Mouse (Mus musculus): ENCODE data around the gene Kif5a. TPM values are rescaled to one million over a fixed set of nuclear protein-coding genes. Genes with fewer than 3 reads are reported as not detected.
A peak's percentile ranks its signal among the peaks of the same experiment; 100 is the strongest.

The Kif5a gene
- polyA plus RNA-seq, 1 experiment from 2014 or later: 1.3 TPM

- no peak for ATAC-seq (ENCODE audit: borderline replicate concordance, extremely low read depth, low FRiP score, low TSS enrichment)
These were observed 31.9 kb upstream of the Kif5a start for GRCm38 (mm10) chr10:127294895-127295510.

GRCm38 (mm10) chr10:127293590-127294113 lies 30.5 kb upstream of the Kif5a start:
- 78% methylated on average over 3 of the region's 3 CpGs for WGBS
- no peaks in the 10 kb centered on the region for H3K9me3 ChIP-seq
- no peak overlapping the region for H3K4me3 ChIP-seq
- H3K36me3 ChIP-seq: peaks cover 48% of the 10 kb centered on the region
- H3K27ac ChIP-seq: no peak overlapping the region
- no peak overlapping the region for H3K9ac ChIP-seq
- H3K4me2 ChIP-seq: no peak overlapping the region
- no peak for ATAC-seq (ENCODE audit: borderline replicate concordance, extremely low read depth, low FRiP score, low TSS enrichment)
- H3K27me3 ChIP-seq: no peaks in the 10 kb centered on the region
- H3K4me1 ChIP-seq: peaks cover 27% of the 10 kb centered on the region

More at GRCm38 (mm10) chr10:127294895-127295510, 31.9 kb upstream of the Kif5a start:
- no peak overlapping the region for H3K27ac ChIP-seq
- H3K9me3 ChIP-seq: no peaks in the 10 kb centered on the region
- no peaks in the 10 kb centered on the region for H3K27me3 ChIP-seq
- WGBS: 91% methylated on average over 10 of the region's 10 CpGs
- no peak overlapping the region for H3K9ac ChIP-seq
- H3K4me3 ChIP-seq: no peak overlapping the region
- peaks cover 19% of the 10 kb centered on the region for H3K4me1 ChIP-seq
- H3K4me2 ChIP-seq: no peak overlapping the region
- H3K36me3 ChIP-seq: peaks cover 59% of the 10 kb centered on the region

DNA sequence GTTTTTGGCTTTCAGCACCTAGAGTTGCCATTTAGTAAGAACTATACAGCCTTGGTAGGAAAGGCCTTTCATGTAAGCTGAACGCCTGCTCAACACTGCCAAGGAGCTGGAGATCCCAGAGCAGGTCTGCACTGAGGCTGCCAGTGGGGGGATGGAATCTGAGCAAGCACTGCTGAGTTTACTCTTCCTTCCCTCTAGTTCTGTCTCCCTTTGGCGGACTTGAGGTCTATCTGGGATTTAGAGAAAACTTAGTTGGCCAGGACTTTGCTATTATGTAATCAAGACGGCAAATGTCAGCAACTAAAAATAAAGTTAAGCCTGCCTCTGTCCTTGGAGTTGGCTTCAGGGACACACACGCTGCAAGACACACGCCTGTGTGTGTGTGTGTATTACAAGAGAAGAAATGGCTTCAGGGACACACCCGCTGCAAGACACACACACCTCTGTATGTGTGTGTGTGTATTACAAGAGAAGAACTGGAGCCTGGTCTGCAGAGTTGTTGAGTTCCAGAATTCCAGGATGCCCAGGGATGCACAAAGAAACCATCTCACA lies 29.9 kb upstream of the Kif5a start:
- Histone ChIP-seq H3K4me1 (peaks cover 27% of the 10 kb centered on the region), H3K4me2 (no peak overlapping the region), H3K27ac (no peak overlapping the region), H3K9me3 (no peaks in the 10 kb centered on the region), H3K9ac (no peak overlapping the region), H3K27me3 (no peaks in the 10 kb centered on the region), H3K4me3 (no peak overlapping the region), H3K36me3 (peaks cover 47% of the 10 kb centered on the region)
- WGBS: 64% methylated on average over 6 of the region's 6 CpGs
- ATAC-seq (ENCODE audit: borderline replicate concordance, extremely low read depth, low FRiP score, low TSS enrichment): no peak

DNA sequence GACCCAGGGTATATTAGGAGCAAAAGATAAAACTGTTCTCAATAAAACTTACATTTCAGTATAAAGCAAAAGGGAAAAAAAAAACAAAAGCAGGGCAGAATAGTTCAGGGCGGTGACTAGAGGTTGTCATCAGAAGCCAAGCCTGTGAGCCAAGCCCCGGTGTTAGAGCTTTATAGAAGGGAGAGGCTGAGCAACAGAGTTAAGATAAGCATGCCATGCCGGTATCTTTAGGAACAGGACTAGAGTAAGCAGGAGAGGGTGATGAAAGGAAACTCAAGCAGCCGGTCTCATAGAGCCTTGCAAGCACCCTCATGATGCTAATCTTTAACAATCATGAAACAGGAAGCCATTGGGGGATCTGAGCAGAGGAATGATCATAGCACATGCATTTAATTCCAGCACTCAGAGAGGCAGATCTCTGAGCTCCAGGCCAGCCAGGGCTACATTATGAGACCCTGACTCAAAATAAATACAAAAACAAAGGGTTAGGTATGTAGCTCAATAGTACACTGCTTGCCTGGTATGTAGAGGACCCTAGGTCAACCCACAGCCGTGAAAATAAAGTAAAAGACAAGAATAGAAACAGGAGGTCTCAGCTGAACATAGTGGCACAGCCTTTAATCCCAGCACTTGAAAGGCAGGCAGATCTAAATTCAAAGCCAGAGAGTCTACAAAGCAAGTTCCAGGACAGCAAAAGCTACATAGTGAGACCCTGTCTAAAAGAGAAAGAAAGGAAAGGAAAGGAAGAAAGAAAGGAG lies 28.9 kb upstream of the Kif5a start:
- WGBS: 19% methylated on average over 5 of the region's 5 CpGs
- H3K27ac ChIP-seq: no peak overlapping the region

GRCm38 (mm10) chr10:127290930-127291880 lies 28.1 kb upstream of the Kif5a start:
- H3K27me3 ChIP-seq: no peaks in the 10 kb centered on the region
- H3K4me3 ChIP-seq: peak overlapping the region; percentile 76
- ATAC-seq (ENCODE audit: borderline replicate concordance, extremely low read depth, low FRiP score, low TSS enrichment): peak; percentile 36
- H3K9me3 ChIP-seq: no peaks in the 10 kb centered on the region
- peak overlapping the region; percentile 59 for H3K9ac ChIP-seq
- 3% methylated on average over 19 of the region's 19 CpGs for WGBS
- H3K4me1 ChIP-seq: peaks cover 45% of the 10 kb centered on the region
- H3K4me2 ChIP-seq: peak overlapping the region; percentile 77
- peaks cover 44% of the 10 kb centered on the region for H3K36me3 ChIP-seq
- peak overlapping the region; percentile 100 for H3K27ac ChIP-seq

More for the DNA sequence above, 28.9 kb upstream of the Kif5a start:
- H3K4me2 ChIP-seq: peak overlapping the region; percentile 77
- H3K27me3 ChIP-seq: no peaks in the 10 kb centered on the region
- H3K9me3 ChIP-seq: no peaks in the 10 kb centered on the region
- peak overlapping the region; percentile 76 for H3K4me3 ChIP-seq
- peak overlapping the region; percentile 59 for H3K9ac ChIP-seq
- no peak for ATAC-seq (ENCODE audit: borderline replicate concordance, extremely low read depth, low FRiP score, low TSS enrichment)
- H3K4me1 ChIP-seq: peaks cover 36% of the 10 kb centered on the region
- peaks cover 41% of the 10 kb centered on the region for H3K36me3 ChIP-seq

DNA sequence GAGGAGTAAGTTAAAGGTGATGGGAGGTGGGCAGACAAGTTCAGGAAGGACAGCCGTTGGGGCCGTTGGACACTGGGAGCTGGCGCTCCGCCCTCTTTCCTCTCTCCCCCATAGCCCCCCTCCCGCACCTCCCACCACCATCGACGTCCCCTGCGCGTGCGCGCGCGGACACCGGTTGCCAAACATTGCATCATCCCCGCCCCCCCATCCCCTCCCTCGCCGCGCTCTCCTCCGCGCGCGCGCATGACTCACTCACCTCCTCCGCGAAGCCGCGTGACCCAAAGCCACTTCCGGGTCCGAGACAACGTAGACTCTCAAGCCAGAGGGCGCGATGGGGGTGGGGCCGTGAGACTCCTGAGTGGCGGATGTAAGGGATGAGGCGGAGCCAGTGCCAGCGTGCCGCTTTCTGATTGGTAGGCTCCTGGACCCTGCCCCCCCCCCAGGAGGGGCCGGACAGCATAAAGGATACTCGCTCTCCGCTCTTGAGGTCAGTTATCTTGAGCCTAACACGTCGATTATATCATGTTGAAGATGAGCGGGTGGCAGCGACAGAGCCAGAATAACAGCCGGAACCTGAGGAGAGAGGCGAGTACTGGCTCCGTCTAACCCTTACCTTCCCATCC lies 27.3 kb upstream of the Kif5a start:
- H3K4me1 ChIP-seq: peaks cover 49% of the 10 kb centered on the region
- WGBS: under 1% methylated on average over 31 of the region's 47 CpGs

DNA sequence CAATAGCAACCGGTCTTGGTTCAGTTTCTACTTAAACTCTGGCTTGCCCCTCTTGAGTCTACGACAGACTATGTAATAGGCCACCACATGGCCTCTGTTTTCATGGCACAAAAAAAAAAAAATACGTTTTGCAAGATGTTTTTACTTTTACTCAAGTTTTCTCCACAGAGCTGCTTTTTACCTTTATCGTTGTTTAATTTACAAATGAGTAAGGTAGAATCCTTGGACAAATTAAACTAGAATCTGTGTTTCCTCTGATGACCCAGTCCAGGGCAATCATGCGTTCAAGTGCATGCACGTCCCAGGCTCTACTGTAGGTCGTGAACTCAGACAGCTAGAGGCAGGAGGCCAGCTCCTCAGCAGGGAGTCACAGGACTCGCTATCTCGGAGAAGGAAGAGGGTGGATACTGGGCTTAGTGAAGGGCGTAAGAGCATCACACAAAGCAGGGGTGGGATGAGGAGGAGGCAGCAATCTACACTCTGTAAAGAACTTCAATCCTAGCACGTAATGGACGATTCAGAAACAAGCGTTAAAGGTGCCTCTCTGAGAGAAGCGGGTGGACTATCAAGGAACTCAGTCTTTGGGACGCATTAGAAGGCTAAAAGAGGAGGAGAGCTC lies 26.5 kb upstream of the Kif5a start:
- Histone ChIP-seq H3K27ac (peak overlapping the region; percentile 100), H3K4me1 (peaks cover 49% of the 10 kb centered on the region), H3K4me2 (peak overlapping the region; percentile 77), H3K4me3 (peak overlapping the region; percentile 76), H3K36me3 (peaks cover 42% of the 10 kb centered on the region), H3K27me3 (no peaks in the 10 kb centered on the region), H3K9me3 (no peaks in the 10 kb centered on the region), H3K9ac (peak overlapping the region; percentile 80)
- 1% methylated on average over 15 of the region's 15 CpGs for WGBS
- peak; percentile 6; the same call in 1 of the 2 replicates for ATAC-seq (ENCODE audit: borderline replicate concordance, extremely low read depth, low FRiP score, low TSS enrichment)

More for the DNA sequence above, 27.3 kb upstream of the Kif5a start:
- Histone ChIP-seq H3K27ac (peak overlapping the region; percentile 100), H3K4me3 (peak overlapping the region; percentile 76), H3K9me3 (no peaks in the 10 kb centered on the region), H3K9ac (peak overlapping the region; percentile 59), H3K27me3 (no peaks in the 10 kb centered on the region), H3K4me2 (peak overlapping the region; percentile 77), H3K36me3 (peaks cover 44% of the 10 kb centered on the region)
- ATAC-seq (ENCODE audit: borderline replicate concordance, extremely low read depth, low FRiP score, low TSS enrichment): peak; percentile 93

DNA sequence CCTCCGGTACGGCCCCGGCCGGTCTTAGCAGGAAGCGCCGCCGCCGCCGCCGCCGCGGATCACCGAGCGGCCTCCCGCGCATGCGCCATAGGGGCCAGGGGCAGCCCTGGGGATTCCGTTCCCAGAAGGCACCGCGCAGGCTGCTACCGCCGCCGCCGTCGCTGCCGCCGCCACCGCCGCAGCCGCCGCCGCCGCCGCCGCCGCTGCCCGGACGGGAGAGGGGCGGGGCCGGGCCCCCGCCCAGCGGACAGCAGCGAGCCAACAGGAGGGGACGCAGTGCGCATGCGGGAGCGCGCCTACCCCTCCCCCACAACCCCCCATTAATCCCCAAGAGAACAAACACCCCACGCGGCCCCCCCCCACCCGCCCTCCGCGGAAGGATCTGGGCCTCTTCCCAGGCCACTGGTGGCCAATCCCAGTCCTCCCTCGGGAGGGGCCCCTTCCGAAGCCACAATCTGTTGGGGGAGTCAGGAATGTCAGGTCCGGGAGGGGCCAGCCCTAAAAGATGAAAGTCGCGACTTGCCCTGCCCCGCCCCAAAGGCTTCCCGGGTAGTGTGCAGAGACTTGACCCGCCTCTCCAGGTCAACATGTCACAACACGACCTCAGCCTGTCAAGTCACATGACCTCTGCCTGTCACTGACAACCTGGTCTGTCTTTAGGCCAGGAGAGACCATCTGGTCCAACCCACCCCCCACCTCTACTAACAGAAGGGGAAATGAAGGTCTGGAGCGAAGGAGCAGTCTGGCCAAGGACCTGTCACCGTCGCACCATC lies 25.8 kb upstream of the Kif5a start, which contains the start of gene Mbd6:
Gene Mbd6, minus strand, starts transcription at position 219 of the 773 bp plus-strand sequence.
- Histone ChIP-seq H3K36me3 (peaks cover 42% of the 10 kb centered on the region), H3K4me1 (peaks cover 49% of the 10 kb centered on the region), H3K4me3 (peak within 1 kb of the TSS; percentile 76), H3K9me3 (no peaks in the 10 kb centered on the region), H3K4me2 (peak within 1 kb of the TSS; percentile 77), H3K27me3 (no peaks in the 10 kb centered on the region), H3K27ac (peak within 1 kb of the TSS; percentile 100), H3K9ac (peak within 1 kb of the TSS; percentile 80)
- peak; percentile 19 for ATAC-seq (ENCODE audit: borderline replicate concordance, extremely low read depth, low FRiP score, low TSS enrichment)
- WGBS: under 1% methylated on average over 44 of the region's 65 CpGs

DNA sequence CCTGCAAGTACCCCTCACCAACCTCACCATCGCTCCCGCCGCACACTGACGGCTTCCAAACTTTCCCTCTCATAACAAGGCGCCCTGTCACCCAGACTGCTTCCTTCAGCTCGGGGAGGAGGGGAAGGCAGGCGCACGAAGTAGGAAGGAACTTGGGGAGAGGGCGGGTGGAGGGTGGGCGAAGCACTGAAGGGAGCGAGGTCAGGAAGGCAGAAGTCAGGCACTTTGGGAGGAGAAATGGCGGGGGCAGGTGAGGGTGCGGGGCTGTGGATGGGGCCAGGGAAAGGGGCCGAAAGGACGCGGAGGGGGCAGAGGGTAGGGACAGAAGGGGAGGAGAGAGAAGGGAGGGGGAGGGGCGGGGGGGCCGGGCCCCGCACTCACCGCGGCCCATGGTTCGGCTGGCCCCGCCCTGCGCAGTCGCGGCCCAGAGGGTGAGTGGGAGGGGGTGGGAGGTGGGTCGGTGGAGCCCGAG lies 25.2 kb upstream of the Kif5a start:
- H3K4me1 ChIP-seq: peaks cover 49% of the 10 kb centered on the region
- H3K4me3 ChIP-seq: peak overlapping the region; percentile 76
- peak; percentile 7 for ATAC-seq (ENCODE audit: borderline replicate concordance, extremely low read depth, low FRiP score, low TSS enrichment)
- H3K9me3 ChIP-seq: no peaks in the 10 kb centered on the region
- peak overlapping the region; percentile 77 for H3K4me2 ChIP-seq
- peak overlapping the region; percentile 80 for H3K9ac ChIP-seq
- under 1% methylated on average over 23 of the region's 28 CpGs for WGBS
- H3K27ac ChIP-seq: peak overlapping the region; percentile 100
- peaks cover 42% of the 10 kb centered on the region for H3K36me3 ChIP-seq
- H3K27me3 ChIP-seq: no peaks in the 10 kb centered on the region

DNA sequence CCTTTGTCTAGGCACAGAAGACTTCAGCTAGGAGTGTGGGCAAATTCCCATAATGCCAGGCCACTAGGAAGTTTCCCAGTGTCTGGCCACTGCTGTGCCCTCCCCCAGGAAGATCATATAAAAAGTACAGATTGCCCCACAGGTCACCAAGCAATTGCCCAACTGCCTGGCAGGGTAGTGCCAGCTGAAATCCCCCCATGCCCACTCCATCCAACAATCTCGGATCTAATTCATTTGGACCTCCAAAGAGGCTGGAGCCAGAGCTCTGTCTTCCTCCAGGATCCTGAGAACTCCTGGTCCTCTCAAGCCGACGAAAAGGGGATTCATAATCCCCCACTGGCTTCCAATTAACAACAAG lies 24.8 kb upstream of the Kif5a start:
- no peak for ATAC-seq (ENCODE audit: borderline replicate concordance, extremely low read depth, low FRiP score, low TSS enrichment)
- Histone ChIP-seq H3K4me1 (peaks cover 48% of the 10 kb centered on the region), H3K27me3 (no peaks in the 10 kb centered on the region), H3K4me2 (peak overlapping the region; percentile 77), H3K9ac (peak overlapping the region; percentile 80), H3K4me3 (peak overlapping the region; percentile 76), H3K36me3 (peaks cover 44% of the 10 kb centered on the region), H3K9me3 (no peaks in the 10 kb centered on the region), H3K27ac (peak overlapping the region; percentile 100)
- 0% methylated on average over 3 of the region's 3 CpGs for WGBS

Measured in lung, embryonic 15.5 days (tissue).